Mouse (Mus musculus) brain, adult 2 months (tissue): ENCODE data around the gene Sh2b2.

Source experiments
- DNase-seq: peaks from one replicate; pipeline ENCODE4 v3.0.0; 2011; ENCODE audit warnings: low read depth, low spot score

The Sh2b2 gene

GRCm38 (mm10) chr5:136246452-136246838 lies at the start of gene Sh2b2:
Gene Sh2b2, minus strand, starts transcription at chr5:136246556.
- peak; percentile 9 for DNase-seq

DNA sequence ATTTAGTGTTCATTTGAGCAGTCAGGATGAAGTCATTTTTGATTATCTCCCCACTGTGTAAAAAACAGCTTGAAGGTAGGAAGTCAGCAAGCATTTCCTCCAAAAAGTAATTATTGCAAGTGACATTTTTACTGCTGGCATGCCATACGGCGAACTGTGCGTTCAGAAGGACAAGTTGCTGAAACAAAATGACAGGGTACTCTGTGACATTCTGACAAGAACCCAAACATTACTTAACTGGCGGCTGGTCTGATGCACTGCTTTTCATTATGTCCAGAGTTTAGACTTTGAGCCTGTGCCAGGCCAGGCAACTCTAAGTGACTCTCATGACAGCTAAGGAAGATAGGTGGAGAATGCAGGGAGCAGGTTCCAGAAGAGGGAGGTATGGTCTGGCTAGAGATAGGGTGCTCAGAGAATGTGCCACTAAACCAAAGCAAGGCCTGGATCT lies 46.6 kb upstream of the Sh2b2 start:
- DNase-seq, result peak; percentile 74

- DNase-seq, result no peak
These were observed 46.0 kb upstream of the Sh2b2 start for GRCm38 (mm10) chr5:136292361-136292760.

DNA sequence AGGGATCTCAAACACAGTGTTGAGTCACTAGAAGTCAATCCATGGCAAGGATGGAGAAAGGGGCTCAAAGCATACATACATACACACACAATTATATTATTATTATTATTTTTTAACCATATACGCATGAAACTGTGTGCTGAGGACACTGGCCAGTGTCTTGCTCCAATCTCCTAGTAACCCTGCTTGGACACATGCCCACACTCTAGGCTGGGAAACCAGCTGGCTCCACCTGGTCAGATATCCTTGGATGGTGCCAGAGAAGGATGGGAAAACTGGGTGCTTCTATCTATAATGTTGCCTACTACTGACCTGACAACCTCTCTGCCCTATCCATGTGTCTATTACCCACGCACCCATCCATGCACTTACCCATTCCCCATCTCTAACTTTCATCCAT lies 45.2 kb upstream of the Sh2b2 start:
- DNase-seq, result no peak

DNA sequence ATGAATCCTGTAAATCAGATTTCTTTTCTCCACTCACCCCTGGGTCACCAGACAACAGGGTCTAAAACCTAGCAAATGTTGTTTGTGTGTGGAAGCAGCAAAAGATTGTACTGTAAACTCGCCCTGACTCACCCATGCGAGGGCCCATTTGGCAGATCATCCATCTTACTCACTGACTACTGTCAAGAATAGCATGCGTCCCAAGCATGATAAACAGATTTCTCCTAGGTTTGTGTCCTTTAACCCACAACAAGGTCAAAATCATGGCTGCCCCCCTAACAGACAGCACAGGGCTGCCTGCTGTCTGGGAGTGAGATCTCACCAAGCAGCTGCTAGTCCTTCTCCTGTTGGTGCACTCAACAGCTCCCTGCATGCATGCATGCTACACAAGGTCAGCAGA lies 43.4 kb upstream of the Sh2b2 start:
- no peak for DNase-seq

GRCm38 (mm10) chr5:136288351-136289081 lies 42.2 kb upstream of the Sh2b2 start:
- DNase-seq, result no peak

GRCm38 (mm10) chr5:136286566-136286965 lies 40.2 kb upstream of the Sh2b2 start:
- no peak for DNase-seq

- DNase-seq, result peak; percentile 70
These were observed 38.8 kb upstream of the Sh2b2 start for GRCm38 (mm10) chr5:136285106-136285505.

DNA sequence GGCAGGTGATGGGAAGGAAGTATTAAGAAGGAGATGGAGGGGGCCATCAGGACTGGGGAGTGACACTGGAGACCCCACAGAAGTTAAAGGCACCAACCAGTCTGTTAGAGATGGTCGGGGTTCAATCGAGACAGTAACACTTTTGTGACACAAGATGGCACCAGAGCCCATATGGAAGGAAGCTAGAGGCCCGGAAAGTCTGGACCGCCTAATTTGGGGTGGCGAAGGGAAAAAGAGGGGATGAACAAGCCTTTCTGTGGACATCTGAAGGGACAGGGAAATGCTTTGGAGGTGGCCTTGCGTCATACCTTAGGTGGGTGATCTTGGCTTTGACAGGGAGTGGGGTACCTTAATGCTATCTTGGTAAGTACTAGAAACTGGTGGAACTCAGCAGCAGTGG lies 35.0 kb upstream of the Sh2b2 start:
- peak; percentile 49 for DNase-seq

- no peak for DNase-seq
These were observed 28.4 kb upstream of the Sh2b2 start for GRCm38 (mm10) chr5:136274739-136275138.

GRCm38 (mm10) chr5:136269937-136270336 lies 23.6 kb upstream of the Sh2b2 start:
- no peak for DNase-seq

DNA sequence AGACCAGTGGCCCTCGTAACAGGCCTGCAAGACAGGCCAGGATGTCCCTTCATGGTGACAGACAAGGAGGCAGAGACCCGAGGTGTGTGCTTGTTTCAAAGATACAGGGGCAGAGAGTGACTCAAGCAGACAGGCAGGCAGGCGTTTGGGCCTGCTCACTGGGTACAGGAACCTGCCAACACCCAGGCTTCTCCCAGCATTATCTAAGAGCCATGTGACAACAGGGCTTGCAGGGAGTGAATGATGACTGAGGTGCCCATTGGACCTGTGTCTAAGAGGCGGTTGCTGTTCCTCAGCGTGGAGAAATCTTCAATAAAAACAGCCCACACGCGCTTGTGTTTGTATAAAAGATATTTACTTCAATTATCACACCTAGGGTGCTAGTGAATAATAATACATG lies 19.7 kb upstream of the Sh2b2 start:
- DNase-seq, result no peak

DNA sequence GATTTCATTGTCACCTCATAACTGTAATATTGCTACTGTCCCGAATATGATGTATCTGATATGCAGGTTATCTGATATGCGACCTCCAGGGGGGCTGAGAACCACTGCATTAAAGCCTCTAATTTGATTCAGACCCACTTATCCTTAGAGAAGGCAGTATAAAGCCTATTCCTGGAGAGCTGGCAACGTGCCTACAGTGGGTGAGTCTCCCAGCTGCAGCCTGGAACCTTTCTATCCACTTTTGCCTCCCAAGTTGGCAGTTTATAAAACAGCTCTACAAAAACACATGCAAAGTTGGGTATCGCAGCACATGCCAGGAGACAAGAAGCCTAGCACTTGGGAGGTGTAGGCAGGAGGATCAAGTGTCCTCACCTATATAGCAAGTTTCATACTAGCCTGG lies 17.0 kb upstream of the Sh2b2 start:
- peak; percentile 49 for DNase-seq

DNA sequence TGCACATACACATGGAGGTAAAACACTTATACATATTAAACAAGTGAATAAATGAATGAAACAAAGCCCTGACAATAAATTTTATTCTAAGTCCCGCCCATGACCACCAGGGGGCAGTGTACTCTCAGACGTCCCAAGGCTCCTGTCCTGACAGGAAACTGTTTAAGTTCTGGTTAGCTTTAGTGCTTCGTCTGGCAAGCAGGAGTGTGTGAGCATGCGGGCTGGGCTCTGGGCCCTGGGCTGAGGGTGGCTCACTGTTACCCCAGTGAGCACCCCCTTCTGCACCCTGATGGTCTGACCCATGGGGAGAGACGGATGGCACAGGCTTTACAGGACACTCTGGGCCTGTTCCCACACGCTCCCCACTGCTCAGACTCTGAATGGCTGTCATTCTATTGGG lies 12.6 kb upstream of the Sh2b2 start:
- DNase-seq, result peak; percentile 69

DNA sequence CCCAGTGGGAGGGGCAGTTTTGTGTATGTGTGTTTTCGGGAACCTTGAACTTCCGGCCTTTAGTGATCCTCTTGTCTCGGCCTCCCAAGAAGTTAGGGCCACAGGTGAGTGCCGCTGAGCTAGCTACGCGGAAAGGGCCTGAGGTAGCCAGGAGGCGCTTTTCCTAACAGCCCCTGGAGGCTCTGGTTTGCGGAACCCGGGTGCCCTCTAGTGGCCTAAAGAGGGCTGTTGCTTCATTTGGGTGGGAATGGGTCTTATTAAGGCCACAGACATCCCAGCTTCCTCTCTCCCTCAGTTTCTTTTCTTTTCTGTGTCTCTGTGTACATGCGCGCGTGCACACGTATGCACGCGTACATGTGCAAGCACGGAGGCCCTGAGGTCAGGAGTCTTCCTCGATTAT lies 6.5 kb upstream of the Sh2b2 start:
- DNase-seq, result peak; percentile 85

GRCm38 (mm10) chr5:136251004-136251403 lies 4.6 kb upstream of the Sh2b2 start:
- peak; percentile 51 for DNase-seq

GRCm38 (mm10) chr5:136248441-136248840 lies 2.1 kb upstream of the Sh2b2 start:
- DNase-seq, result no peak

DNA sequence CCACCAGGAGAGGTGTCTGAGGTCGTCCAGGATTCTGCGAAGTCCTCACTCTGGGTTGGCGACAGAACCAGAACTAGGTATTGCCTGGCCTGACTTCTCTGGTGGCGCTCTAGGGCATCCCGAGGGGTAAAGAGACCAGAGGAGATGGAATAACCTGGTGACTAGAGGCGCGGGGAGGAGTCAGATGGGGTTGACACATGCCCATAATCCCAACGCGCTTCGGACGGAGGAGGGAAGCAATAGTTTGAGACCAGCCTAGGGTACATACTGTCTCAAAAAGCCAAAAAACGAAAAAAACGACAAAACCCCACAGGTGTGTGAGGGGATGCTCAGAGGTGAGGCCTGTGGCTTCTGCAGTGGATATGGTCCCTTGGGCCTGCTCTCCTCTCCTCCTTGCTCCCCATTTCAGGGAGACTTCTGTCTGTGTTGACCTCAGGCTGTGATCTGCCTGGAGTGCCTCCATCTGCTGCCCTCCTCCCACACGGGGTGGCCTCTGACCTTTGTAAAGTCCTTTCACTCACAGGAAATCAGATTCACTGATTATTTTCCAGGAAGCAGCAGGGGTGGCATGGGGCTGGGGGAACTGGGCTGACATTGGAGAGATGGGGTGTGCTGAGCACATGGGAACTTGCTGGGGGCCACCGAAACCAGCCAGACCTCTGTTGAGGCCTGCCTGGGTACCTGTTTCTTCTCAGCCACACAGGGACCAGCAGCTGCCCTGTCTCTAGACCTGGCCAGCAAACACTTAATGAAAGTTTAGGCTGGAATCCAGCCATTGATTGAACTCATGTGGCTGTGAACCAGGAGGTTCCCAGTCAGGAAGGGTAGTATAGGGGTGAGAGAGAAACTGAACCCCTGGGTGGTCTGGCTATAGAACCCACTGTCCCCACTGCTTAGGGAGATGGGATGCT lies 560 bp downstream of the Sh2b2 start:
- no peak for DNase-seq

DNA sequence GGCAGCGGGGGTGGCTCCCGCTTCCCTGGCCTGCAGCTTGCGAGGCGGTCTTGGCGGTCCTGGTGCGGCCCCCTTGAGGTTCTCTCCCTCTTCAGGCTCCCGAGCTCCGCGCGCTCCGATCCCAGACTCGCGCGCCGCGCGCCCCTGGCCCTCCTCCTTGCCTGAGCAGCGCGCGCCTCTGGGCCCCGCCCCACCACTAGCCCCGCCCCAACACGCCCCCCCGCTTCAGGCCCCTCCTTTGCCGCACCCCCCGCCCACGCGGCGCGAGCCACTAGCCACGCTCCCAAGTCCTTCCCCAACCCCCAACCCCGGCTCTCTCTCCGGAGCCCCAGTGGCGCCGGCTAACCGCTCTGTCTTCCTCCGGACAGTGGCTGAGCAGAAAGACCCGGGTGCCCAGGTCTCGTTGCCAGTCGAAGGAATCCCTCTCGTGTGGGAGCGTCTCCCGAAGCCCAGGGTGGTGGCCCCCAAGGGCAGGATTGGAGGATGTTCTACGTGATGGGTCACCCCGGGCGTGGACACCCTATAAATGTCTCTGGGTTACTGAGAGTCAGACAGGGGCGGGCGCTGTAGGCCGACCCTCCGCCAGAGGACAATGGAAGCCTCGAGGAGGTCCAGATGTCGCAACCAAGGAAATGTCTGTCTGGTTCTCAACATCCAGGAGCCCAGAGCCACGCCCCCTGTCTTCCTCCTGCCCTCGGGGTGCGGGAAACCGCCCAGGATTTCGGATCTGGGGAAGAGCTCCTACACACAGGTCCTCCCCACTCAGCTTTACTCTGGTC lies 1.4 kb downstream of the Sh2b2 start:
- DNase-seq, result peak; percentile 91

DNA sequence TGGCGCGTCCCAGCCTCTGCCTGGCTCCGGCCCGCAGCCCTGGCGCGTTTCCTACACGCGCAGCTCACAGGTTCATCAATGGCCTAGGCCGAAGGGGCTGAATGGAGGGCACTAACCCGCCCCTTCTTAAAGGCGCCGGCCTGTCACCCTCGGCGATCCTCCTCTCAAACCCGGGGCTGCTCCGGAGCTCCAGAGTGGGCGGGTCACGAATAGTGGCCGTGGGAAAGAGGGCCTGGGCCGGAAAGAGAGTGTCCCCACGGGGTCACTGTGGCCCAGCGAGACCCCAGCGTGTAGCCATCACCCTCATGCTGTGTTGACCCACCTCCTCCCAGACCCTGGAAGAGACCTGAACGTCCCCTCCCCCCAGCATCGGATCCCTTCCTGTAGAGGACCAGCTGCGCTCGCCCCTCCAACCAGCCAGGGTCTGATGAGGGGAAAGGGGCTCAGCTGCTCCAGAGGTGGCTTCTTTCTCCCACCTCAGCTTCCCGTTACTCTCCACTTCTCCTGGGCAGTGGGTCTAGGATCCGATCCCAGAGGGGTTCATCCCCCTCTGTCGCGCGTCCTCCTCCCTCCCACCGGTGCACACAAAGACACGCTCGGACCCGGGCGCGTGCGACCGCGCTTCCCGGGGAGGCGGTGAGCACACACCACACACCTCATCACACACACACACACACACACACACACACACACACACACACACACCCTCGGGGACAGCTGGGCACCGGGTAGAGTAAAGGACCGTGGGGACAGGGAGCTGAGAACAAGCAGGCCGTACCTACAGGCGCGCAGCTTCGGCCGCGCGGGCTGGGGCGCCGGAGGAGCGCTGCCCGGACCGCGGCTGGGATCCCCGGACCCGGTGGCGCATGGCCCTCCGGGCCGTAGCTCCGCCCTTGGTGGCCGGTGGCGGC lies 2.2 kb downstream of the Sh2b2 start:
- peak; percentile 43 for DNase-seq

- no peak for DNase-seq
These were observed 5.2 kb downstream of the Sh2b2 start for GRCm38 (mm10) chr5:136241161-136241560.
